Mouse (Mus musculus) cortical plate, adult 2 months (tissue): ENCODE measurements around the gene Pomc. TPM values are rescaled to one million over a fixed set of nuclear protein-coding genes. Genes with fewer than 3 reads are reported as not detected.

Source experiments
- H3K27ac ChIP-seq: fragments of 200-500 bp; 2 replicates; pipeline ENCODE4 v1.5.1; 2012; ENCODE audit warnings: low read length, control low read depth, inconsistent platforms; ENCODE audit not compliant: insufficient read depth
- H3K4me1 ChIP-seq: fragments of 200-500 bp; 2 replicates; pipeline ENCODE4 v1.6.1; 2011; ENCODE audit warnings: low read length; ENCODE audit not compliant: control insufficient read depth, insufficient read depth
- H3K4me3 ChIP-seq: fragments of 200-500 bp; 2 replicates; pipeline ENCODE4 v1.5.1; 2011; ENCODE audit warnings: mild to moderate bottlenecking, low read length, control low read depth; ENCODE audit not compliant: insufficient read depth
- CTCF ChIP-seq: fragments of 200-500 bp; IDR thresholded peaks from 2 replicates; pipeline ENCODE4 v1.5.1; 2011; ENCODE audit warnings: mild to moderate bottlenecking, control low read depth, low read length; ENCODE audit not compliant: insufficient read depth; ENCODE audit errors: extremely low read depth
- POLR2A ChIP-seq: fragments of 200-500 bp; IDR thresholded peaks from 2 replicates; pipeline ENCODE4 v1.6.1; 2011; ENCODE audit warnings: mild to moderate bottlenecking, low read length, control low read depth; ENCODE audit not compliant: insufficient read depth; ENCODE audit errors: extremely low read depth
- polyA plus RNA-seq: library from polyadenylated mRNA; depleted of rRNA; stranded (reverse); fragments of >200 nt; gene quantifications from 2 replicates; pipeline ENCODE4 v1.2.3, GENCODE M21; 2012; rRNA removed

Pomc gene
- polyA plus RNA-seq, 1 experiment = 4.5 TPM

DNA sequence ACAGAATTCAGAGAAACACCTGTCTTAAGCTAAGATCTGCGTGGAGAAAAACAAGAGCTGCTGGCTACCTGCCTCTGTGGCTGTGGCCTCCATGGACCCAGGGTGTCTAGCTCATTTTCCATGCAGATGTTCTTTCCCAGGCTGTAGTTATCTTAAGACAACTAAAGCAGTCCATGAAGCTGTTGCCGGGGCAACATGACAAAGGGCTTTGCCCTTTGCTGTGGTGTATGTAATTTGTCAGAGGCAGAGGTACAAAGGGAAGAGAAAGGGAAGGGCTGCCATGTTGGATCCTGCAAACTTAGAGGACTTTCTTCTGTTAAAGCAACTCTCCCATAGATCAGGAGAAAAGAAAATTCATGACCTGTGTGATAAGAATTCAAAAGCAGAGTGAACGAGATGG is 36.3 kb downstream of the Pomc start:
- no peak overlapping the region for H3K4me3 ChIP-seq
- peaks cover 2% of the 10 kb centered on the region; the same call in 1 of the 2 replicates for H3K4me1 ChIP-seq
- H3K27ac ChIP-seq = no peak overlapping the region
- TF ChIP-seq CTCF (no peak), POLR2A (no peak)

DNA sequence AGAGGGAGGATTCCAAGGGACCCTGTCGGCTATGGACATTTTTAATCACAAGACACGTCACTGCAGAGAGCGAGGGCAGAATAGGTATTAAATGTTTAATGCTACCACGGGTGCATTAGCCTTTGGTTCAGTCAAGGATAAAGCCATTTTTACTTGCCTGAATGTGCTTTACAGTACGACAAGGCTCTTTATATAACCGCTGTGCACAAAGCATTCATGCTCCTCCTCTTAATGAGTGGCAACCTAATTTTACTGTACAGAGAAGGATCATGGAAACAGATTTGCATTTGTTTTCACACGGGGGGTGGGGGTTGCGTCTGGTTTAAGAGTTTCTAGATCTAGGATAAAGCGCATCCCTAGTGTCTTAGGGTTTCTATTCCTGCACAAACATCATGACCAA is 42.0 kb downstream of the Pomc start:
- no peak overlapping the region for H3K27ac ChIP-seq

DNA sequence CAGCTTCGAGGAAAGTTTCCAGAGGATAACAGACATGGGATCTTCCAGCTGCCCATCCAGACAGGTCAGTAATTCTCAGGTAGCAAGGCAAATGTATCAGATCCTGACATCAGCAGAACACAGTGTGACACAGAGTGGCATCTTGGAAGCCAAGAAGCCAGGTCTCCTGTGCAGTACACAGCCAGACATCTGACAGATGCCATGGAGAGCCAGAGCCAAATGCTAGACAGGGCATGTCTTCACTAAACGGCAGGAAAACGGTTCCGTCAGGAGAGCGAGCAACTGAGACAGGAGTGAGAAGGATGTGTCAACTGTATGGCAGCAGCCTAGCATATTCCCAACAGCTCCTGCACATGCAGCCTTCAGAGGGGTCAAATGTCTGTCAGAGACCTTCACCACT is 45.7 kb downstream of the Pomc start:
- no peak for TF ChIP-seq CTCF
- H3K4me1 ChIP-seq = peaks cover 4% of the 10 kb centered on the region
- no peak overlapping the region for H3K27ac ChIP-seq
- H3K4me3 ChIP-seq = no peak overlapping the region

More for the DNA sequence above, 42.0 kb downstream of the Pomc start:
- peaks cover 4% of the 10 kb centered on the region for H3K4me1 ChIP-seq
- no peak overlapping the region for H3K4me3 ChIP-seq
- TF ChIP-seq POLR2A = no peak
- TF ChIP-seq CTCF = no peak

DNA sequence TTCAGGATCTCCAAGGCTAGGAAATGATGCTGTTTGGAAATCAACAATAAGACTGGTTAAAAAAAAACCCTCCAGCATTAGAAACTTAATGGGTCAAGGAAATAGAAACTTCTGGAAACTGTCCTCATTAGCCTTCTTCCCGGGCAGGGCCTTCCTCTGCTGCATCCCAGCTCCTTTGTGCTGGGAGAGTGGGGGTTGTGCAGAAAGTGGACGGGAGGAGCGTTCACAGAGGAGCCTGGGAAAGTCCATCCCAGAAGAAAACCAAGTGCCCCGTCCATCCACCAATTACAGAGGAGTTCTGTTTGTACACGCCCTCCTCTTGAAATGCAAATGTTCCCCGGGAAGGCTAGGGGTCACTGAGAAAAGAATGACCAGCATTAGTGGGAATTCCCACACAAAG is 49.9 kb downstream of the Pomc start:
- H3K27ac ChIP-seq = peak overlapping the region; percentile 84

DNA sequence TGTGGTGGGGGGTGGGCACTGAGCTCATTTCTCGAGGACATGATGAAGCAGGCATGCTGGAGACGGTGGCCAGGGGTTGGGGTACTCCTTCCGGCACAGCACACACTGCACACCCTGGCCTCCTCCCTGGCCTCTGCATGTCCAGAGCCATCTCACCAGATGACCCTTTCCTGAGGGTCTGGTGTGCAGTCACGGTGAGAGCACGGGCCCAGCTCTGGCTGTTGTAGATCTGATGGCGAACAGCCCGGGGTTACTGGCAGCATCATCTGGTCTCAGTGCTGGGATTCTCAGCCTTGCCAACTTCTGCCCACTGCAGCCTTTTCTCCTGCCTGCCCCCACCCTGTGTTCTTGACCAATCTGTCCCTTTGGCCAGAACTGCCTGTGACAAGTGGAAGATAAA is 51.3 kb downstream of the Pomc start:
- no peak for TF ChIP-seq POLR2A
- TF ChIP-seq CTCF = no peak
- Histone ChIP-seq H3K27ac (peak overlapping the region; percentile 80), H3K4me3 (no peak overlapping the region), H3K4me1 (peaks cover 17% of the 10 kb centered on the region)

More for the DNA sequence above, 49.9 kb downstream of the Pomc start:
- H3K4me3 ChIP-seq = no peak overlapping the region
- TF ChIP-seq POLR2A (no peak), CTCF (no peak)
- peaks cover 15% of the 10 kb centered on the region for H3K4me1 ChIP-seq

DNA sequence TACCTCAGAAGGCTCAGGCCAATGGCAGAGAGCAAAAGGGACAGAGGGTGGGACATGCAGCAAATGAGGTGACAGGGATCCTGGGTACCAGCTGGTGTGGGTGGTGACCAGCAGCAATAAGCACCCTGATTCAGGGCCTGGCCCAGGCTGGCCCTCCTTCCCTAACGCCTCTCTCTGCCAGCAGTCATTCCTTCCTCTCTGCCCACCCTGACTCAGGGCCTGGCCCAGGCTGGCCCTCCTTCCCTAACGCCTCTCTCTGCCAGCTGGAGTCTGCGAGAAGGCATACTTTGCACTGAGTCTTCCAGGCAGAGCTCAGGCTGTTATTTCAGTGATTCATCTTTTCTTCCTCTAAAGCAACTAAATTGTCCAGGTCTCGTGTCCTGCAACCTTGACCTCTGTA is 52.4 kb downstream of the Pomc start:
- H3K4me3 ChIP-seq = no peak overlapping the region
- H3K4me1 ChIP-seq = peaks cover 18% of the 10 kb centered on the region
- TF ChIP-seq POLR2A (no peak), CTCF (no peak)
- H3K27ac ChIP-seq = peak overlapping the region; percentile 80

DNA sequence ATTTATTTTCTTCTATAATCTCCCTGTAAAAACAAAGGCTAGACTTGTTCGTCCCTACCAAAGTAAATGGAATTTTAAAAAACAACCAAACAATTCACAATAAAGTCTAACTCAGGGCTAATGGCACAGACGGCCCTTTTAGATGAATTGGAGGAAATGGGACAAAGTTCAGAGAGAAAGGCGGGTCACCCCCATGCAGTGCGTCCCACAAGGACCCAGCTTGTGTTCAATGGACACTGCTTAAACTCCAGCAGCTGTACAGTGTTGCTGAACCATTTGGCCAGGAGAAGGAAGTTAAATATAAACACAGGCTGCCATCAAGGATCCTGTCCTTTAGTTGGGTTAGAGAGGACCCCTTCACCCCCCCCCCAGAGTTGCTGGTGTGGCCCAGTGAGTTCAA is 53.0 kb downstream of the Pomc start:
- H3K4me3 ChIP-seq = no peak overlapping the region
- peaks cover 18% of the 10 kb centered on the region for H3K4me1 ChIP-seq
- TF ChIP-seq POLR2A = no peak
- no peak for TF ChIP-seq CTCF
- peak overlapping the region; percentile 80 for H3K27ac ChIP-seq

DNA sequence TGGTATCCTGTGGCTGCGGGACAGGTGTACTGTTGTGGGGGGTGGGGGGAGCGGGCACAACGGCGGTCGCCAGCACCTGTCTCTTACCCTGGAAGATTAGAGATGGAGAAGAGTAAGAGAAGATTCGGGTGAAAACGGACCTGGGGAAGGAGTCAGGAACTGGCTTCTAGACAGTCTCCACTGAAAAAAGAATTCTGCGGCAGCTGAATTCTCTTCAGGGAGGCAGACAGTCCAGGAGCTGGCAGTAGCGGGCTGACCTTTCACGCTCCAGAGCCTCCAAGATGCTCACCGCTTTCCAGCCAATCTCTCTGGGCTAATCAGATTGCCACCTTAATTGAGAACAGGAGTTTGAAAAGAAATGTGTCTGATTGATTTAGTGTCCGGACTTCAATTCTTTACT is 54.0 kb downstream of the Pomc start:
- peaks cover 18% of the 10 kb centered on the region for H3K4me1 ChIP-seq
- TF ChIP-seq CTCF (no peak), POLR2A (no peak)
- H3K4me3 ChIP-seq = no peak overlapping the region
- peak overlapping the region; percentile 80 for H3K27ac ChIP-seq

Other genes starting within 250 kb of the Pomc start
- gene Dnmt3a, start 148.9 kb upstream of the Pomc start, polyA plus RNA-seq = 38.2 and 38.3 TPM in 2 replicates
- gene Efr3b, start 84.0 kb downstream of the Pomc start, polyA plus RNA-seq = 70.3 and 74.8 TPM in 2 replicates
- gene Dnajc27, start 127.6 kb downstream of the Pomc start, polyA plus RNA-seq = 82.4 and 87.4 TPM in 2 replicates
- 25.1 and 27.1 TPM in 2 replicates for gene Adcy3, start 178.2 kb downstream of the Pomc start, polyA plus RNA-seq